ENCODE assay signal across 9 mouse cellular contexts in genomic region chr11:97148591-97148990, GRCm38 (mm10). TPM values are rescaled to one million over a fixed set of nuclear protein-coding genes. Genes with fewer than 3 reads are reported as not detected.
DNase-seq lines count a peak whose midpoint lies in the region; ATAC-seq and TF ChIP-seq lines count a peak whose summit lies in the region.
"Had no signal": no experiment of that assay in that cellular context is flagged by ENCODE, and none has a peak within 500 bp of the region (broad histone marks: within the 10 kb centered on the region; RNA-seq: fewer than 3 reads in every experiment).

No protein-coding gene starts in this region.

- ATAC-seq in hindbrain, embryonic 16.5 days, result no peak
- no peak for ATAC-seq in midbrain, embryonic 12.5 days (ENCODE audit: low FRiP score, low read depth)

- intact Hi-C loops in heart, postnatal 25 days (cut with DNase I), result loop anchor here (5.0 kb wide), 2 partner anchors 46 to 76 kb away; no protein-coding TSS in a partner anchor
- intact Hi-C loops in left cerebral cortex, adult 2 months (cut with DNase I), result loop anchor here (5.0 kb wide), 1 partner anchor 166 kb away; the partner anchor contains the start of gene Sp2

- H3K4me2 ChIP-seq in hindbrain, embryonic 16.5 days (ENCODE audit: low read length), result peak overlapping the region; percentile 84; the same call in 1 of the 2 replicates
- 0 out of 2 replicates have a peak overlapping the region, but pooled peaks have one; percentile 91 for H3K4me2 ChIP-seq in midbrain, embryonic 12.5 days (replicated peaks)

- H3K4me3 ChIP-seq in heart, embryonic 10.5 days, result peak overlapping the region; percentile 83
- peak overlapping the region; percentile 85 for H3K4me3 ChIP-seq in embryonic facial prominence, embryonic 10.5 days
- H3K4me3 ChIP-seq in hindbrain, embryonic 16.5 days (ENCODE audit: low read length), result no peak overlapping the region
- H3K4me3 ChIP-seq in midbrain, embryonic 12.5 days, result no peak overlapping the region
- no peak overlapping the region for H3K4me3 ChIP-seq in left cerebral cortex, adult 2 months

- WGBS in heart, embryonic 10.5 days, result 28% methylated on average over 12 of the region's 12 CpGs
- WGBS in embryonic facial prominence, embryonic 10.5 days, result 31% methylated on average over 12 of the region's 12 CpGs
- 36% methylated on average over 12 of the region's 12 CpGs for WGBS in hindbrain, embryonic 16.5 days
- 34% methylated on average over 12 of the region's 12 CpGs for WGBS in midbrain, embryonic 12.5 days

- H3K36me3 ChIP-seq in heart, embryonic 10.5 days, result peaks cover 31% of the 10 kb centered on the region
- H3K36me3 ChIP-seq in embryonic facial prominence, embryonic 10.5 days (replicated peaks), result peaks cover 36% of the 10 kb centered on the region
- H3K36me3 ChIP-seq in hindbrain, embryonic 16.5 days (ENCODE audit: control insufficient read depth, insufficient read depth, low read length), result peaks cover 8% of the 10 kb centered on the region; the same call in 1 of the 2 replicates
- peaks cover 11% of the 10 kb centered on the region for H3K36me3 ChIP-seq in midbrain, embryonic 12.5 days

- no peak for DNase-seq in heart, embryonic 10.5 days (ENCODE audit: low spot score)
- DNase-seq in heart, postnatal 25 days (ENCODE audit: low spot score), result no peak
- no peak for DNase-seq in embryonic facial prominence, embryonic 10.5 days (ENCODE audit: low spot score)
- no peak for DNase-seq in left cerebral cortex, adult 2 months (ENCODE audit: extremely low spot score in 1 of 2, low spot score in 2 of 2)
- no peak for DNase-seq in adrenal gland, adult 2 months
- DNase-seq in frontal cortex, postnatal 36 days (ENCODE audit: low spot score in 2 of 2), result no peak
- DNase-seq: gastrocnemius, postnatal 36 days had no signal

- peak overlapping the region; percentile 93 for H3K27ac ChIP-seq in heart, embryonic 10.5 days
- no peak overlapping the region for H3K27ac ChIP-seq in embryonic facial prominence, embryonic 10.5 days (replicated peaks)
- no peak overlapping the region for H3K27ac ChIP-seq in hindbrain, embryonic 16.5 days (ENCODE audit: low read depth, low read length)
- no peak overlapping the region for H3K27ac ChIP-seq in midbrain, embryonic 12.5 days (replicated peaks)
- H3K27ac ChIP-seq in left cerebral cortex, adult 2 months, result no peak overlapping the region

- no peaks in the 10 kb centered on the region for H3K9me3 ChIP-seq in heart, embryonic 10.5 days
- no peaks in the 10 kb centered on the region for H3K9me3 ChIP-seq in embryonic facial prominence, embryonic 10.5 days
- no peaks in the 10 kb centered on the region for H3K9me3 ChIP-seq in hindbrain, embryonic 16.5 days (ENCODE audit: control insufficient read depth, low read length)
- H3K9me3 ChIP-seq in midbrain, embryonic 12.5 days, result no peaks in the 10 kb centered on the region

- peaks cover 78% of the 10 kb centered on the region for H3K4me1 ChIP-seq in heart, embryonic 10.5 days
- H3K4me1 ChIP-seq in embryonic facial prominence, embryonic 10.5 days, result peaks cover 71% of the 10 kb centered on the region
- peaks cover 29% of the 10 kb centered on the region for H3K4me1 ChIP-seq in hindbrain, embryonic 16.5 days (ENCODE audit: control insufficient read depth, insufficient read depth, low read depth, low read length)
- peaks cover 40% of the 10 kb centered on the region for H3K4me1 ChIP-seq in midbrain, embryonic 12.5 days

- H3K9ac ChIP-seq in hindbrain, embryonic 16.5 days (ENCODE audit: low read depth, low read length), result no peak overlapping the region; the same call in 1 of the 2 replicates
- H3K9ac ChIP-seq in midbrain, embryonic 12.5 days (replicated peaks), result 0 out of 2 replicates have a peak overlapping the region, but pooled peaks have one; percentile 0

- TF ChIP-seq CTCF in left cerebral cortex, adult 2 months (IDR thresholded peaks at IDR 0.05), result no peak

- H3K27me3 ChIP-seq in heart, embryonic 10.5 days (ENCODE audit: insufficient read depth, poor library complexity, severe bottlenecking), result peaks cover 35% of the 10 kb centered on the region
- H3K27me3 ChIP-seq in embryonic facial prominence, embryonic 10.5 days (replicated peaks; ENCODE audit: low read depth, poor library complexity, severe bottlenecking), result peaks cover 26% of the 10 kb centered on the region
- H3K27me3 ChIP-seq in hindbrain, embryonic 16.5 days (replicated peaks; ENCODE audit: control insufficient read depth, insufficient read depth, low read length), result no peaks in the 10 kb centered on the region
- peaks cover 34% of the 10 kb centered on the region for H3K27me3 ChIP-seq in midbrain, embryonic 12.5 days

RNA-seq across cellular contexts. Expression of gene Tbkbp1, which starts 2.7 kb away (rescaled TPM):
- 7.6 and 8.4 TPM in 2 replicates for polyA plus RNA-seq in heart, embryonic 10.5 days (2016; fragmentation: Nextera tagmentation; extraction: Ambion mirVana)
- 10 to 100 TPM; 13.3 to 16.7 TPM for total RNA-seq in heart, postnatal 25 days (2021)
- 4.7 and 5.1 TPM in 2 replicates for polyA plus RNA-seq in embryonic facial prominence, embryonic 10.5 days (2016; fragmentation: Nextera tagmentation; extraction: Ambion mirVana)
- 7.2 and 7.8 TPM in 2 replicates for polyA plus RNA-seq in hindbrain, embryonic 16.5 days (2015; fragmentation: Nextera tagmentation; extraction: Ambion mirVana)
- polyA plus RNA-seq in midbrain, embryonic 12.5 days (2016; fragmentation: Nextera tagmentation; extraction: Ambion mirVana), result 6.7 and 8.9 TPM in 2 replicates
- 10 to 100 TPM; 52.7 to 56.8 TPM for total RNA-seq in left cerebral cortex, adult 2 months (2021)
- total RNA-seq in adrenal gland, adult 2 months (2021), result 10 to 100 TPM in 1 of 2 experiments, 1 to 10 TPM in 1; 9.7 to 13.1 TPM
- 33.8 and 53.8 TPM in 2 replicates for polyA plus RNA-seq in adrenal gland, adult 2 months (2012; rRNA removed)

RNA-seq across cellular contexts. Expression of gene Tbx21, which starts 33.5 kb away (rescaled TPM):
- 0.21 TPM in 1 of 2 replicates, not detected in the other for polyA plus RNA-seq in heart, embryonic 10.5 days (2016; fragmentation: Nextera tagmentation; extraction: Ambion mirVana)
- total RNA-seq in heart, postnatal 25 days (2021), result not detected
- polyA plus RNA-seq in embryonic facial prominence, embryonic 10.5 days (2016; fragmentation: Nextera tagmentation; extraction: Ambion mirVana), result 0.11 and 0.17 TPM in 2 replicates
- polyA plus RNA-seq in hindbrain, embryonic 16.5 days (2015; fragmentation: Nextera tagmentation; extraction: Ambion mirVana), result 0.15 and 0.22 TPM in 2 replicates
- 0.23 and 0.24 TPM in 2 replicates for polyA plus RNA-seq in midbrain, embryonic 12.5 days (2016; fragmentation: Nextera tagmentation; extraction: Ambion mirVana)
- under 1 TPM; 0.32 to 0.40 TPM for total RNA-seq in left cerebral cortex, adult 2 months (2021)
- under 1 TPM; 0.26 to 0.31 TPM for total RNA-seq in adrenal gland, adult 2 months (2021)
- 0.53 and 0.73 TPM in 2 replicates for polyA plus RNA-seq in adrenal gland, adult 2 months (2012; rRNA removed)

RNA-seq across cellular contexts. Expression of gene Kpnb1, which starts 39.1 kb away (rescaled TPM):
- 50.6 and 72.2 TPM in 2 replicates for polyA plus RNA-seq in heart, embryonic 10.5 days (2016; fragmentation: Nextera tagmentation; extraction: Ambion mirVana)
- total RNA-seq in heart, postnatal 25 days (2021), result 10 to 100 TPM; 80.0 to 81.2 TPM
- polyA plus RNA-seq in embryonic facial prominence, embryonic 10.5 days (2016; fragmentation: Nextera tagmentation; extraction: Ambion mirVana), result 85.5 and 85.9 TPM in 2 replicates
- 29.7 and 31.4 TPM in 2 replicates for polyA plus RNA-seq in hindbrain, embryonic 16.5 days (2015; fragmentation: Nextera tagmentation; extraction: Ambion mirVana)
- polyA plus RNA-seq in midbrain, embryonic 12.5 days (2016; fragmentation: Nextera tagmentation; extraction: Ambion mirVana), result 68.2 and 68.6 TPM in 2 replicates
- 100 to 1,000 TPM; 108 to 120 TPM for total RNA-seq in left cerebral cortex, adult 2 months (2021)
- 100 to 1,000 TPM in 1 of 2 experiments, 10 to 100 TPM in 1; 98.1 to 113 TPM for total RNA-seq in adrenal gland, adult 2 months (2021)
- polyA plus RNA-seq in adrenal gland, adult 2 months (2012; rRNA removed), result 8.8 and 11.4 TPM in 2 replicates

Comparison
In these comparisons a context has a peak if more than half of its experiments do, and no peak if none do; other contexts are left out.
1. H3K4me3 ChIP-seq: peak in heart, embryonic 10.5 days (single experiment) and embryonic facial prominence, embryonic 10.5 days (single experiment); none in hindbrain, embryonic 16.5 days (single experiment), midbrain, embryonic 12.5 days (single experiment) and left cerebral cortex, adult 2 months (single experiment).